Mouse (Mus musculus) forebrain, embryonic 13.5 days (tissue): ENCODE measurements around the gene Egln1. TPM values are rescaled to one million over a fixed set of nuclear protein-coding genes. Genes with fewer than 3 reads are reported as not detected.

Experiments used
- ATAC-seq: fragments of 200-750 bp; cut with Nextera tagmentation; 2 replicates; pipeline ENCODE4 v1.8.0; 2017
- H3K27ac ChIP-seq: fragments of 300-500 bp; sonication (generic); 2 replicates; pipeline ENCODE4 v1.5.1; 2015; ENCODE audit warnings: inconsistent platforms, mild to moderate bottlenecking, moderate library complexity
- H3K27me3 ChIP-seq: fragments of 300-500 bp; sonication (generic); 2 replicates; pipeline ENCODE4 v1.6.1; 2015; ENCODE audit warnings: mild to moderate bottlenecking, inconsistent platforms
- H3K36me3 ChIP-seq: fragments of 300-500 bp; sonication (generic); 2 replicates; pipeline ENCODE4 v1.6.1; 2015; ENCODE audit warnings: mild to moderate bottlenecking, inconsistent platforms; ENCODE audit not compliant: poor library complexity, severe bottlenecking
- H3K4me1 ChIP-seq: fragments of 300-500 bp; sonication (generic); 2 replicates; pipeline ENCODE4 v1.6.1; 2015; ENCODE audit warnings: inconsistent platforms
- H3K4me2 ChIP-seq: fragments of 300-500 bp; sonication (generic); 2 replicates; pipeline ENCODE4 v1.6.1; 2015; ENCODE audit warnings: inconsistent platforms, mild to moderate bottlenecking, moderate library complexity
- H3K4me3 ChIP-seq: fragments of 300-500 bp; sonication (generic); 2 replicates; pipeline ENCODE4 v1.5.1; 2015; ENCODE audit warnings: mild to moderate bottlenecking, inconsistent platforms
- H3K9ac ChIP-seq: fragments of 300-500 bp; sonication (generic); 2 replicates; pipeline ENCODE4 v1.6.1; 2015; ENCODE audit warnings: mild to moderate bottlenecking, inconsistent platforms
- H3K9me3 ChIP-seq: fragments of 300-500 bp; sonication (generic); replicated peaks from 2 replicates; pipeline ENCODE4 v1.6.1; 2016; ENCODE audit warnings: inconsistent platforms
- WGBS: fragments of 180-500 bp; shearing (Covaris S2); methylation state at CpG from one replicate; pipeline ENCODE4 v1.1.7; 2015; 5-methylcytosine and 5-hydroxymethylcytosine counted together
- polyA plus RNA-seq: library from polyadenylated mRNA; unstranded; fragments of >200 nt; fragmentation: Nextera tagmentation; extraction: Ambion mirVana; gene quantifications from 2 replicates; pipeline ENCODE4 v1.2.1, GENCODE M21; 2015

Egln1 gene
- polyA plus RNA-seq: 18.0 and 18.7 TPM in 2 replicates

- under 1% methylated on average over 31 of the region's 98 CpGs for WGBS
- peaks cover 2% of the 10 kb centered on the region; the same call in 1 of the 2 replicates for H3K36me3 ChIP-seq
- peak within 1 kb of the TSS; percentile 88 for H3K4me2 ChIP-seq
- peak within 1 kb of the TSS; percentile 97 for H3K27ac ChIP-seq
- no peaks in the 10 kb centered on the region for H3K27me3 ChIP-seq
- peak; percentile 84 for ATAC-seq
- peak within 1 kb of the TSS; percentile 99 for H3K9ac ChIP-seq
- H3K4me1 ChIP-seq: peaks cover 43% of the 10 kb centered on the region
- peak within 1 kb of the TSS; percentile 96 for H3K4me3 ChIP-seq
- H3K9me3 ChIP-seq: no peaks in the 10 kb centered on the region
Observed at GRCm38 (mm10) chr8:124949209-124950068, at the start of gene Egln1. Egln1 (minus strand) TSS chr8:124949324.

GRCm38 (mm10) chr8:124995776-124996175 lies 46.7 kb upstream of the Egln1 start:
- Histone ChIP-seq H3K4me1 (no peaks in the 10 kb centered on the region), H3K9me3 (peaks cover 16% of the 10 kb centered on the region), H3K27me3 (peaks cover 14% of the 10 kb centered on the region), H3K9ac (no peak overlapping the region), H3K27ac (no peak overlapping the region), H3K4me2 (no peak overlapping the region), H3K4me3 (no peak overlapping the region), H3K36me3 (no peaks in the 10 kb centered on the region)
- ATAC-seq: no peak
- 74% methylated on average over 2 of the region's 2 CpGs for WGBS

- 23% methylated on average over 6 of the region's 6 CpGs for WGBS
- H3K4me3 ChIP-seq: no peak overlapping the region
Observed at GRCm38 (mm10) chr8:124991668-124991926, 42.5 kb upstream of the Egln1 start.

GRCm38 (mm10) chr8:124990923-124991667 lies 42.0 kb upstream of the Egln1 start:
- no peak for ATAC-seq
- peaks cover 14% of the 10 kb centered on the region for H3K27me3 ChIP-seq
- no peak overlapping the region for H3K9ac ChIP-seq
- H3K4me3 ChIP-seq: no peak overlapping the region
- no peaks in the 10 kb centered on the region; the same call in 1 of the 2 replicates for H3K4me1 ChIP-seq
- H3K27ac ChIP-seq: no peak overlapping the region
- no peaks in the 10 kb centered on the region for H3K9me3 ChIP-seq
- no peak overlapping the region for H3K4me2 ChIP-seq
- 20% methylated on average over 17 of the region's 17 CpGs for WGBS
- H3K36me3 ChIP-seq: no peaks in the 10 kb centered on the region

More at GRCm38 (mm10) chr8:124991668-124991926, 42.5 kb upstream of the Egln1 start:
- Histone ChIP-seq H3K9me3 (no peaks in the 10 kb centered on the region), H3K27me3 (peaks cover 14% of the 10 kb centered on the region), H3K9ac (no peak overlapping the region), H3K4me1 (no peaks in the 10 kb centered on the region; the same call in 1 of the 2 replicates), H3K36me3 (no peaks in the 10 kb centered on the region), H3K27ac (no peak overlapping the region), H3K4me2 (no peak overlapping the region)
- no peak for ATAC-seq

- Histone ChIP-seq H3K4me3 (no peak overlapping the region), H3K27me3 (0 out of 2 replicates have a peak, but pooled peaks cover 5% of the 10 kb centered on the region), H3K9me3 (no peaks in the 10 kb centered on the region; the same call in 1 of the 2 replicates), H3K4me2 (no peak overlapping the region), H3K36me3 (no peaks in the 10 kb centered on the region), H3K9ac (no peak overlapping the region), H3K4me1 (no peaks in the 10 kb centered on the region), H3K27ac (no peak overlapping the region)
- WGBS: 85% methylated on average over 8 of the region's 8 CpGs
- ATAC-seq: no peak
Observed at GRCm38 (mm10) chr8:124980828-124981227, 31.7 kb upstream of the Egln1 start.

GRCm38 (mm10) chr8:124980036-124980435 lies 30.9 kb upstream of the Egln1 start:
- no peak overlapping the region for H3K9ac ChIP-seq
- no peaks in the 10 kb centered on the region for H3K36me3 ChIP-seq
- H3K9me3 ChIP-seq: no peaks in the 10 kb centered on the region; the same call in 1 of the 2 replicates
- no peak overlapping the region for H3K4me3 ChIP-seq
- WGBS: 93% methylated on average over 3 of the region's 3 CpGs
- H3K4me2 ChIP-seq: no peak overlapping the region
- H3K27ac ChIP-seq: no peak overlapping the region
- no peaks in the 10 kb centered on the region for H3K4me1 ChIP-seq
- no peak for ATAC-seq
- 0 out of 2 replicates have a peak, but pooled peaks cover 1% of the 10 kb centered on the region for H3K27me3 ChIP-seq

- H3K4me1 ChIP-seq: no peaks in the 10 kb centered on the region
- no peaks in the 10 kb centered on the region for H3K36me3 ChIP-seq
- no peak overlapping the region for H3K4me3 ChIP-seq
- no peaks in the 10 kb centered on the region for H3K27me3 ChIP-seq
- H3K27ac ChIP-seq: no peak overlapping the region
- no peak for ATAC-seq
- 87% methylated on average over 7 of the region's 7 CpGs for WGBS
- H3K9me3 ChIP-seq: no peaks in the 10 kb centered on the region; the same call in 1 of the 2 replicates
- H3K4me2 ChIP-seq: no peak overlapping the region
- H3K9ac ChIP-seq: no peak overlapping the region
Observed at GRCm38 (mm10) chr8:124978026-124978425, 28.9 kb upstream of the Egln1 start.

- H3K36me3 ChIP-seq: no peaks in the 10 kb centered on the region
- H3K27ac ChIP-seq: no peak overlapping the region
- H3K9me3 ChIP-seq: peaks cover 8% of the 10 kb centered on the region
- H3K4me3 ChIP-seq: no peak overlapping the region
- no peaks in the 10 kb centered on the region for H3K27me3 ChIP-seq
- no peak overlapping the region for H3K9ac ChIP-seq
- 90% methylated on average over 6 of the region's 6 CpGs for WGBS
- no peak for ATAC-seq
- H3K4me1 ChIP-seq: no peaks in the 10 kb centered on the region
- H3K4me2 ChIP-seq: no peak overlapping the region
Observed at GRCm38 (mm10) chr8:124976211-124976610, 27.1 kb upstream of the Egln1 start.

- H3K36me3 ChIP-seq: no peaks in the 10 kb centered on the region
- WGBS: 85% methylated on average over 4 of the region's 4 CpGs
- ATAC-seq: no peak
- H3K9me3 ChIP-seq: peaks cover 8% of the 10 kb centered on the region; the same call in 1 of the 2 replicates
- H3K9ac ChIP-seq: no peak overlapping the region
- no peaks in the 10 kb centered on the region for H3K4me1 ChIP-seq
- no peaks in the 10 kb centered on the region for H3K27me3 ChIP-seq
- no peak overlapping the region for H3K4me3 ChIP-seq
- no peak overlapping the region for H3K27ac ChIP-seq
- H3K4me2 ChIP-seq: no peak overlapping the region
Observed at GRCm38 (mm10) chr8:124974254-124974653, 25.1 kb upstream of the Egln1 start.

- no peak overlapping the region for H3K4me3 ChIP-seq
- no peak overlapping the region for H3K4me2 ChIP-seq
- no peak overlapping the region for H3K9ac ChIP-seq
- H3K27me3 ChIP-seq: no peaks in the 10 kb centered on the region
- no peaks in the 10 kb centered on the region for H3K4me1 ChIP-seq
- H3K9me3 ChIP-seq: peaks cover 8% of the 10 kb centered on the region; the same call in 1 of the 2 replicates
- H3K36me3 ChIP-seq: no peaks in the 10 kb centered on the region
- ATAC-seq: no peak
- WGBS: 78% methylated on average over 8 of the region's 8 CpGs
- no peak overlapping the region for H3K27ac ChIP-seq
Observed at GRCm38 (mm10) chr8:124973221-124973620, 24.1 kb upstream of the Egln1 start.

- ATAC-seq: no peak
- Histone ChIP-seq H3K4me1 (no peaks in the 10 kb centered on the region), H3K36me3 (no peaks in the 10 kb centered on the region), H3K4me2 (no peak overlapping the region), H3K9ac (no peak overlapping the region), H3K4me3 (no peak overlapping the region), H3K9me3 (peaks cover 8% of the 10 kb centered on the region; the same call in 1 of the 2 replicates), H3K27ac (no peak overlapping the region), H3K27me3 (no peaks in the 10 kb centered on the region)
- 81% methylated on average over 6 of the region's 6 CpGs for WGBS
Observed at GRCm38 (mm10) chr8:124970312-124970933, 21.3 kb upstream of the Egln1 start.

GRCm38 (mm10) chr8:124964966-124965365 lies 15.8 kb upstream of the Egln1 start:
- Histone ChIP-seq H3K9ac (no peak overlapping the region), H3K36me3 (no peaks in the 10 kb centered on the region), H3K4me1 (peaks cover 6% of the 10 kb centered on the region; the same call in 1 of the 2 replicates), H3K27me3 (no peaks in the 10 kb centered on the region), H3K4me3 (no peak overlapping the region), H3K4me2 (no peak overlapping the region), H3K9me3 (no peaks in the 10 kb centered on the region), H3K27ac (no peak overlapping the region)
- 92% methylated on average over 8 of the region's 8 CpGs for WGBS
- no peak for ATAC-seq
